Mouse (Mus musculus) spleen, postnatal 14 days (tissue): ENCODE measurements around the gene Ndufc2.

Experiments used
- DNase-seq, 2 experiments: peaks; one replicate each; pipeline ENCODE4 v3.0.0; 2021 to 2022; ENCODE audit warnings: low spot score in 2 of 2

Ndufc2 gene

GRCm38 (mm10) chr7:97399960-97400715, at the start of gene Ndufc2:
TSS of gene Ndufc2 (plus strand) at chr7:97400003.
- peak; percentile 43 to 73 for DNase-seq

GRCm38 (mm10) chr7:97350891-97351290, 48.9 kb upstream of the Ndufc2 start:
- DNase-seq: no peak

GRCm38 (mm10) chr7:97351792-97352513, 47.9 kb upstream of the Ndufc2 start:
- DNase-seq: no peak

GRCm38 (mm10) chr7:97353356-97353755, 46.4 kb upstream of the Ndufc2 start:
- DNase-seq: peak in 1 of 2 experiments; percentile 1

GRCm38 (mm10) chr7:97355068-97355841, 44.5 kb upstream of the Ndufc2 start:
- DNase-seq: peak in 1 of 2 experiments; percentile 3

GRCm38 (mm10) chr7:97356253-97356652, 43.5 kb upstream of the Ndufc2 start:
- peak in 1 of 2 experiments; percentile 1 for DNase-seq

GRCm38 (mm10) chr7:97356875-97357276, 42.9 kb upstream of the Ndufc2 start:
- peak in 1 of 2 experiments; percentile 4 for DNase-seq

- DNase-seq: peak in 1 of 2 experiments; percentile 2
Observed at GRCm38 (mm10) chr7:97357840-97358239, 42.0 kb upstream of the Ndufc2 start.

GRCm38 (mm10) chr7:97358347-97358746, 41.5 kb upstream of the Ndufc2 start:
- peak in 1 of 2 experiments; percentile 0 for DNase-seq

GRCm38 (mm10) chr7:97360166-97360565, 39.6 kb upstream of the Ndufc2 start:
- DNase-seq: peak in 1 of 2 experiments; percentile 1

GRCm38 (mm10) chr7:97360955-97361354, 38.8 kb upstream of the Ndufc2 start:
- peak in 1 of 2 experiments; percentile 0 for DNase-seq

- peak; percentile 15 to 33 for DNase-seq
Observed at GRCm38 (mm10) chr7:97361467-97361866, 38.3 kb upstream of the Ndufc2 start.

- no peak for DNase-seq
Observed at GRCm38 (mm10) chr7:97365887-97366286, 33.9 kb upstream of the Ndufc2 start.

- DNase-seq: peak in 1 of 2 experiments; percentile 3
Observed at GRCm38 (mm10) chr7:97375101-97375500, 24.7 kb upstream of the Ndufc2 start.

- DNase-seq: peak in 1 of 2 experiments; percentile 5
Observed at GRCm38 (mm10) chr7:97375906-97376305, 23.9 kb upstream of the Ndufc2 start.

- peak in 1 of 2 experiments; percentile 2 for DNase-seq
Observed at GRCm38 (mm10) chr7:97379304-97379703, 20.5 kb upstream of the Ndufc2 start.

GRCm38 (mm10) chr7:97380500-97381123, 19.2 kb upstream of the Ndufc2 start:
- peak in 1 of 2 experiments; percentile 2 for DNase-seq

- no peak for DNase-seq
Observed at GRCm38 (mm10) chr7:97382661-97383060, 17.1 kb upstream of the Ndufc2 start.

GRCm38 (mm10) chr7:97383496-97384132, 16.2 kb upstream of the Ndufc2 start:
- DNase-seq: peak in 1 of 2 experiments; percentile 2

GRCm38 (mm10) chr7:97386106-97386805, 13.5 kb upstream of the Ndufc2 start:
- DNase-seq: no peak
